Mouse (Mus musculus): Measurements from ENCODE around the gene Rhoc. TPM values are rescaled to one million over a fixed set of nuclear protein-coding genes. Genes with fewer than 3 reads are reported as not detected.

Rhoc gene
- polyA plus RNA-seq, 1 experiment: 32.5 TPM

- Histone ChIP-seq H3K4me1 (ENCODE audit: control insufficient read depth, insufficient read depth, low read length) (peaks cover 14% of the 10 kb centered on the region), H3K27ac (ENCODE audit: insufficient read depth, low read length) (no peak overlapping the region), H3K4me3 (ENCODE audit: insufficient read depth, low read length) (no peak overlapping the region)
- TF ChIP-seq CTCF (IDR thresholded peaks at IDR 0.05; ENCODE audit: extremely low read depth, insufficient read depth, low read length) (no peak), POLR2A (IDR thresholded peaks at IDR 0.05; ENCODE audit: extremely low read depth, insufficient read depth, low read length) (no peak)
Measured at GRCm38 (mm10) chr3:104792360-104793270, 4.4 kb downstream of the Rhoc start.

DNA sequence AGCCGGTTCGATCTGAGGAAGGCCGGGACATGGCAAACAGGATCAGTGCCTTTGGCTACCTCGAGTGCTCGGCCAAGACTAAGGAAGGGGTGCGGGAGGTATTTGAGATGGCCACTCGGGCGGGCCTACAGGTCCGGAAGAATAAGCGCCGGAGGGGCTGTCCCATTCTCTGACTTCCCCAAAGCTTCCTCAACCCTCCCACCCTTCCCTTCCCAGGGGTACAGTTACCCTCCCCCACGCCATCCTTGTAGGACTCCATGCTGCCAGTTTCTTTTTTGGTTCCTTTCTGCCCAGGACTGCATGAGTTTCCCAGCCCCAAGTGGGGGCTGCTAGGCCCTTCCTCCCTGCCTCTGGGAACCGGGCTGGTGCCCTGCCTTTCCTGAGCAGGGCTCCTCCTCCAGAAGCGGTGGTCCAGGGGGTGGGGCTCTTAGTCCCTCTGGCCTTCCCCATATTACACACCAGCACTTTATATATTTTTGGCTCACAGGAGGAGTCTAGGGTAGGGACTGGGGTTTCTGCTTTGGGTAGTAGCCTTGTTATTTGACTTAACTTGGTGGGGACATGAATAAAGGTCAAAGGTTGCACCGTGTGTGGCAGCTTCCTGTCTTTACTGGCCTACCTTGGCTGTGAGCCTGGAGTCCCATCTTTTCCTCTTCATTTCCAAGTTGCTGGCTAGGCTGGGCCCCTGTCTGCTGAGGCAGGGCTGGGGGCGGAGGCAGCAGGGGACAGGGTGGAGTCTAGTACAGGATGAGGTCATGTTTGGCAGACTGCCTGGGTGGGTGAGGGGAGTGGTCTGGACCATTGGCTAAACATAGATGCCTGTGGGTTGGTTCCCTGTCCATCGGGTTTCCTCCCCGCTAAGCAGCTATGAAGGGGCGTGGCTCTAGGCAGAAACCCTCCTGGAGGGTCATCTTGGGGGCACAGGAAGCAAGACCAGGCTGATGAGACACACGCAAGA is 6.0 kb downstream of the Rhoc start:
- Histone ChIP-seq H3K27ac (ENCODE audit: insufficient read depth, low read length) (no peak overlapping the region), H3K4me3 (ENCODE audit: insufficient read depth, low read length) (no peak overlapping the region)
- no peak for TF ChIP-seq CTCF (IDR thresholded peaks at IDR 0.05; ENCODE audit: extremely low read depth, insufficient read depth, low read length)
- no peak for TF ChIP-seq POLR2A (IDR thresholded peaks at IDR 0.05; ENCODE audit: extremely low read depth, insufficient read depth, low read length)

DNA sequence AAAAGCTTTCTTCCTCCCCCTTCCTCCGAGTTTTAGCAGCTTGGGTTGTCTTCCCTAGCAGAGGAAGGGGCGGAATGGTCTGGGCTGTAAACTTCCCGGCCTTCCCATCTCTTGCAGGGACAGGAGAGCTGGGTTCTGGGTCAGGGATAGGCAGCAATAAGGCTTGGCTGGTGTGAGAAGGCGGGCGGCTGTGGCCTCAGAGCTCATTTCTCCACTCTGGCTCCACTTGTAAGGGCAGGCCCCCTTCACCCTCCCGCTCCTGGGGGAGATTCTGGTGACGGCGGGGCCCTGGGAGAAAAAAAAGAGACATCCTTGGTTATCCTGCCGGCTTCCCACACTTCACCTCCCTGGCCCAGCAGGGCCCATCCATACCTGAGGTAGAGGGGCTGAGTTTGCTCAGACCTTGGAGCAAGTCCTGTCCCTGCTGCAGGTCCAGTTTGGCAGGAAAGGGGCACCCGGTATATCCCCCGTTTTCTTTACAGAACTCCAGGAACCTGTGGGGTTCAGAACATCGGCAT is 6.8 kb downstream of the Rhoc start:
- H3K4me1 ChIP-seq (ENCODE audit: control insufficient read depth, insufficient read depth, low read length): peaks cover 12% of the 10 kb centered on the region
- H3K4me3 ChIP-seq (ENCODE audit: insufficient read depth, low read length): no peak overlapping the region
- H3K27ac ChIP-seq (ENCODE audit: insufficient read depth, low read length): no peak overlapping the region
- TF ChIP-seq POLR2A (IDR thresholded peaks at IDR 0.05; ENCODE audit: extremely low read depth, insufficient read depth, low read length) (no peak), CTCF (IDR thresholded peaks at IDR 0.05; ENCODE audit: extremely low read depth, insufficient read depth, low read length) (no peak)

More for the DNA sequence above, 6.0 kb downstream of the Rhoc start:
- peaks cover 12% of the 10 kb centered on the region for H3K4me1 ChIP-seq (ENCODE audit: control insufficient read depth, insufficient read depth, low read length)

DNA sequence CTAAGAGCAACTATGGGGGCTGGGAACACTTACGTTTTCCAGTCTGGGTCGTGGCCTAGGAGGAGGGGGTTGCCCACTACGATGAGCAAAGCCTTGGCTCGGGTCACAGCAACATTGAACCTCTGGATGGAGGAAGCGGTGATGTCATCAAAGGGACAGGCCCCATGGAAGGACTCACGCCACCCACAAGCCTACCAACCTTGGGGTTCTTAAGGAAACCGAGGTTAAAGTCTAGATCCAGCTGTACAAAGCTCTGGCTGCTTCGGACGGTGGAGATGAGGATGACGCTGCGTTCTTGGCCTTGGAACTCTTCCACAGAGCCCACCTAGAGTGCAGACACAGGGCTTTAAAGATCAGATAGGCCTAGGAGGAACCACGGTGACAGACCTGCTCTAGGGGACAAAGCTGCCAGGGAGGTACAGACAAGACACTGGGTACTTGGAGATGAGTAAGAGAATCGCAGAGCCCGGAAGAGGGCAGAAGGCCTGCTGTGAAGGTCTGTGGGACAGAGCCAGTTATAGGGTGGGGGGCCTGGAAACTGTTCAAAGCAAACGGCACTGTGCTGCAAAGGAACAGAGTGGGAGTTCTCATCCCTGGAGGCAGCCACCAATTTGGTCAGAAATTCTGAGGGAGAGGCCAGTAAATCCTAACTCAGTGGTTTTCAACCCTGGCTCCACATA is 7.6 kb downstream of the Rhoc start:
- Histone ChIP-seq H3K4me1 (ENCODE audit: control insufficient read depth, insufficient read depth, low read length) (peaks cover 9% of the 10 kb centered on the region), H3K27ac (ENCODE audit: insufficient read depth, low read length) (no peak overlapping the region), H3K4me3 (ENCODE audit: insufficient read depth, low read length) (no peak overlapping the region)
- TF ChIP-seq POLR2A (IDR thresholded peaks at IDR 0.05; ENCODE audit: extremely low read depth, insufficient read depth, low read length) (no peak), CTCF (IDR thresholded peaks at IDR 0.05; ENCODE audit: extremely low read depth, insufficient read depth, low read length) (no peak)

DNA sequence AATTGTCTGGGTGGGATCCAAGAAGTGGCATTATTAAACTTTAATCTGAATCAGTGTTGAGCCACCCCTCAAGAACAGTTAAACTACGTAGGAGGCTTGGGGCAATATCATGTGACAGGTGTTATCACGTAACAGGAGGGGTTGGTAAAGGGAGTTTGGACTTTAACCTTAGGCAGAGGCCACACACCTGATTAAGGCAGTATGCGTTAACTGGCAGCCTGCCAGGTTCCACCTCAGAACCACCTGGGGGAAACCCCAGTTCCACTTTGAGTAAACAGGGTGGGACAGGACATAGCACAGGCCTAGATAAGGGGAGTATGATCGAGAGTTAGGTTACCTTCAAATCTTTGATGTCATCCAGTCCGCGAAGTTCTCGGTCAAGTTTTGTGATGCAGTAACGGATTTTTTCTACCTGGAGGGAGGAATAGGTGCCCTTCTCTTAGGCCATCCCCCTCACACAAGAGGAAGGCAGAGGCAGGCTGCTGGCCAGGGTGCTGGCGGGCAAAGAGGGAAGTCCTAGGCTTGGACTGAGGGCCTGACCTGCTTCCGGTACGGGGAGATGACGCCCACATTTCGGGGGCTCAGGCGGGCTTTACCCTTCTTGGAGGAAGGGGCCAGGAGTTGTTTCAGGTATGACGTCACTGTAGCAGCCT is 8.4 kb downstream of the Rhoc start:
- no peak for TF ChIP-seq POLR2A (IDR thresholded peaks at IDR 0.05; ENCODE audit: extremely low read depth, insufficient read depth, low read length)
- no peak for TF ChIP-seq CTCF (IDR thresholded peaks at IDR 0.05; ENCODE audit: extremely low read depth, insufficient read depth, low read length)
- Histone ChIP-seq H3K4me3 (ENCODE audit: insufficient read depth, low read length) (no peak overlapping the region), H3K4me1 (ENCODE audit: control insufficient read depth, insufficient read depth, low read length) (peaks cover 4% of the 10 kb centered on the region), H3K27ac (ENCODE audit: insufficient read depth, low read length) (no peak overlapping the region)

DNA sequence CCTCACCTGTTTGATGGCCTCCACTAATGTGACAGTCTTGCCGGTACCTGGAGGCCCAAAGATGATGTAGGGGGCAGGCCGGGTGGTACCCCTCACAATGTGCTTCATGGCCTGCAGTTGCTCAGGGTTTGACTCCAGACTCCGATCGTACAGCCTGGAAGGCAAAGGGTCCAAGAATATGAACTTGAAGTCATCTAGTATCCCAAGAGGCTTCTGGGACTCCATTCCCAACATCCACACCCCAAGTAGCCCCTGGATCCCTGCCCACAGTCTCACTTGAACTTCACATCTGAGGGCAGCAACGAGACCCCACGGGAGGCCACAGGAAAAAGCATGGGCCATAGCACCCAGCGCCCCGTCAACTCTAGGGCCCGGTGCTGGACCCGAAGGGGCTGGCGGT is 12.5 kb downstream of the Rhoc start:
- no peak overlapping the region for H3K27ac ChIP-seq (ENCODE audit: insufficient read depth, low read length)
- H3K4me3 ChIP-seq (ENCODE audit: insufficient read depth, low read length): no peak overlapping the region
- TF ChIP-seq CTCF (IDR thresholded peaks at IDR 0.05; ENCODE audit: extremely low read depth, insufficient read depth, low read length) (no peak), POLR2A (IDR thresholded peaks at IDR 0.05; ENCODE audit: extremely low read depth, insufficient read depth, low read length) (no peak)
- no peaks in the 10 kb centered on the region for H3K4me1 ChIP-seq (ENCODE audit: control insufficient read depth, insufficient read depth, low read length)

- H3K4me3 ChIP-seq (ENCODE audit: insufficient read depth, low read length): no peak overlapping the region
- TF ChIP-seq POLR2A (IDR thresholded peaks at IDR 0.05; ENCODE audit: extremely low read depth, insufficient read depth, low read length): no peak
- no peak for TF ChIP-seq CTCF (IDR thresholded peaks at IDR 0.05; ENCODE audit: extremely low read depth, insufficient read depth, low read length)
Measured at GRCm38 (mm10) chr3:104801481-104801880, 13.3 kb downstream of the Rhoc start.

DNA sequence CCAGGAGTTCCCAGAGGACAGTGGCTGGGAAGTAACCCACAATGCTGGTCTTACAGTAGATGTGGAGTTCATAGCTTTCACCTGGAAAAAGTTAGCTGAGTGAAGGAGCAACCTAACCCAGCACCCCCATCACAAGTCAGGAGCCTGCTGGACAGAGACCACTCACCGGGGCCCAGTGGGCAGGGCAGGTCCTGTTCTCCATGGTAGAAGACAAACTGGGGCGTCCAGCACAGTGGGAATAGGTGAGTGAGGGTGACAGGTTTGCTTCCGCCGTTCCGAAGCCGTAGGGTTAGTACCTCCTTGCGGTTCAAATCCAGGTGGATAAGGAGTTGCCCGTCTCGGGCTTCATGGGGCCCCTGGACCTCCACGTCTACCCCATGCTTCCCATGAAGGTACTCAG is 16.1 kb downstream of the Rhoc start:
- Histone ChIP-seq H3K27ac (ENCODE audit: insufficient read depth, low read length) (no peak overlapping the region), H3K4me1 (ENCODE audit: control insufficient read depth, insufficient read depth, low read length) (no peaks in the 10 kb centered on the region), H3K4me3 (ENCODE audit: insufficient read depth, low read length) (no peak overlapping the region)
- TF ChIP-seq CTCF (IDR thresholded peaks at IDR 0.05; ENCODE audit: extremely low read depth, insufficient read depth, low read length): no peak
- TF ChIP-seq POLR2A (IDR thresholded peaks at IDR 0.05; ENCODE audit: extremely low read depth, insufficient read depth, low read length): no peak

More at GRCm38 (mm10) chr3:104801481-104801880, 13.3 kb downstream of the Rhoc start:
- Histone ChIP-seq H3K4me1 (ENCODE audit: control insufficient read depth, insufficient read depth, low read length) (no peaks in the 10 kb centered on the region), H3K27ac (ENCODE audit: insufficient read depth, low read length) (no peak overlapping the region)

Measured in cortical plate, adult 2 months (tissue).